Mouse (Mus musculus): ENCODE data around the gene Avpr1b. TPM values are rescaled to one million over a fixed set of nuclear protein-coding genes. Genes with fewer than 3 reads are reported as not detected.

The Avpr1b gene
- polyA plus RNA-seq, 1 experiment from 2014 or later, result not detected

DNA sequence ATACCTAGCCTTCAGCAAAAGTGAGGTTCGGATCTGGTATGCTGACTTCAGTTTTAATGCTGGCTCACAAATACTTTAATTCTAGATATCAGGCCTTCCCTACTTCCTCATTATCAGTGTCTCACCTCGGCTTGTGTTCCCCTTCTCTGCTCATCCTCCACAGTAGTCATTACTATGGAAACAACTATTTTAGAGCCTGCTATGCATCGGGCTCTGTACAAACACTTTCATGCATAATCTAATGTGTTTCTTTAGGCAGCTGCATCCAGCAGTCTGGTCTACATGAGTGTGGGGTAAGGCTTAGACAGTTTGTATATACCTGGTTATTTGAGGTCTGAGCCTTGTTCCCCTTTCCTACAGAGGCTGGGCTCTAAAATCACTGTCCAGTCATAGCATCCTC, 15.4 kb upstream of the Avpr1b start:
- WGBS, result 91% methylated on average over 3 of the region's 3 CpGs
- Histone ChIP-seq H3K4me2 (no peak overlapping the region), H3K9ac (no peak overlapping the region), H3K27me3 (no peaks in the 10 kb centered on the region), H3K36me3 (replicated peaks) (no peaks in the 10 kb centered on the region), H3K9me3 (no peaks in the 10 kb centered on the region), H3K27ac (no peak overlapping the region), H3K4me1 (no peaks in the 10 kb centered on the region), H3K4me3 (replicated peaks) (no peak overlapping the region)
- ATAC-seq (ENCODE audit: low FRiP score), result no peak

- no peak overlapping the region for H3K27ac ChIP-seq
- no peaks in the 10 kb centered on the region for H3K27me3 ChIP-seq
- no peak for ATAC-seq (ENCODE audit: low FRiP score)
- 89% methylated on average over 8 of the region's 8 CpGs for WGBS
- no peaks in the 10 kb centered on the region for H3K4me1 ChIP-seq
- H3K4me2 ChIP-seq, result no peak overlapping the region
- no peaks in the 10 kb centered on the region for H3K36me3 ChIP-seq (replicated peaks)
- H3K4me3 ChIP-seq (replicated peaks), result no peak overlapping the region
- H3K9me3 ChIP-seq, result no peaks in the 10 kb centered on the region
- H3K9ac ChIP-seq, result no peak overlapping the region
These were observed 12.2 kb upstream of the Avpr1b start for GRCm38 (mm10) chr1:131586836-131587235.

- Histone ChIP-seq H3K27ac (no peak overlapping the region), H3K27me3 (peaks cover 10% of the 10 kb centered on the region; the same call in 1 of the 2 replicates), H3K4me3 (replicated peaks) (no peak overlapping the region), H3K36me3 (replicated peaks) (no peaks in the 10 kb centered on the region), H3K4me2 (no peak overlapping the region), H3K9me3 (no peaks in the 10 kb centered on the region), H3K9ac (no peak overlapping the region), H3K4me1 (no peaks in the 10 kb centered on the region)
- 32% methylated on average over 11 of the region's 11 CpGs for whole genome bisulfite sequencing
- ATAC-seq (ENCODE audit: low FRiP score), result no peak
These were observed 1.3 kb downstream of the Avpr1b start for GRCm38 (mm10) chr1:131600314-131600713.

GRCm38 (mm10) chr1:131606719-131607118, 7.7 kb downstream of the Avpr1b start:
- H3K4me3 ChIP-seq (replicated peaks), result no peak overlapping the region
- no peaks in the 10 kb centered on the region for H3K27me3 ChIP-seq
- no peaks in the 10 kb centered on the region for H3K9me3 ChIP-seq
- ATAC-seq (ENCODE audit: low FRiP score), result no peak
- H3K4me2 ChIP-seq, result no peak overlapping the region
- no peak overlapping the region for H3K9ac ChIP-seq
- H3K4me1 ChIP-seq, result no peaks in the 10 kb centered on the region
- H3K27ac ChIP-seq, result no peak overlapping the region
- 95% methylated on average over 2 of the region's 2 CpGs for WGBS
- H3K36me3 ChIP-seq (replicated peaks), result no peaks in the 10 kb centered on the region

DNA sequence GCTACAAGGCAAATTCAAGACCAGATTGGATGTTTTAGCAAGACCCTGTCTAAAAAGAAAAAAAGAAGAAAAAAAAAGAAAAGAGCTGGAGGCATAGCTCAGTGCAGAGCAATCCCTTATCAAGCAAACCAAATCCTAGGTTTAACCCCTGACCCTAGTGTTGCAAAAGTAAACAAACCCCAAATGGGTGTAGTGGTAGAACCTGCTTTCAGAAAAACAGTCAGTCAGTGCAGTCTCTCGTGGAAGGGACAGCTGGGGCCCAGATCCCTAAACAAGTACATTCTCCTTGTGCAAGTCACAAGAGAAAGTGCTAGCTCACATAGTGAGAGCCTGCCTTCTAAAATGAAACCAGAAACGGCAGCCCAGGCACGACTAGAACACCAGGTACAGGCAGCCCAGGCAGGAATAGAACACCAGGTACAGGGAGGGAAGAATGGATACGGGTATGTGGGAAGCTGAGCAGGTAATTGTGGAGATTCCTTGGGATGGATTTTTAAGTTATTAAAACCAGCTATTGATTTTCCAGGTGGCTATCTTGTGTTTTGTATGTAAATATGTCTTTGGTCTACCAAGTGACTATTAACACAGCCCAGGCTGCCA, 13.6 kb downstream of the Avpr1b start:
- H3K9ac ChIP-seq, result no peak overlapping the region
- no peaks in the 10 kb centered on the region for H3K9me3 ChIP-seq
- no peak for ATAC-seq (ENCODE audit: low FRiP score)
- H3K4me3 ChIP-seq (replicated peaks), result no peak overlapping the region
- no peaks in the 10 kb centered on the region for H3K36me3 ChIP-seq (replicated peaks)
- H3K4me1 ChIP-seq, result no peaks in the 10 kb centered on the region
- no peak overlapping the region for H3K27ac ChIP-seq
- no peak overlapping the region for H3K4me2 ChIP-seq
- WGBS, result 66% methylated on average over 4 of the region's 4 CpGs
- H3K27me3 ChIP-seq, result no peaks in the 10 kb centered on the region

- H3K9me3 ChIP-seq, result no peaks in the 10 kb centered on the region
- no peaks in the 10 kb centered on the region for H3K4me1 ChIP-seq
- H3K27me3 ChIP-seq, result no peaks in the 10 kb centered on the region
- WGBS, result 84% methylated on average over 16 of the region's 16 CpGs
- no peak overlapping the region for H3K4me2 ChIP-seq
- H3K27ac ChIP-seq, result no peak overlapping the region
- ATAC-seq (ENCODE audit: low FRiP score), result 0 out of 2 replicates have a peak, but pooled peaks have one; percentile 51
- H3K4me3 ChIP-seq (replicated peaks), result no peak overlapping the region
- H3K9ac ChIP-seq, result no peak overlapping the region
- H3K36me3 ChIP-seq (replicated peaks), result no peaks in the 10 kb centered on the region
These were observed 14.5 kb downstream of the Avpr1b start for GRCm38 (mm10) chr1:131613361-131614133.

DNA sequence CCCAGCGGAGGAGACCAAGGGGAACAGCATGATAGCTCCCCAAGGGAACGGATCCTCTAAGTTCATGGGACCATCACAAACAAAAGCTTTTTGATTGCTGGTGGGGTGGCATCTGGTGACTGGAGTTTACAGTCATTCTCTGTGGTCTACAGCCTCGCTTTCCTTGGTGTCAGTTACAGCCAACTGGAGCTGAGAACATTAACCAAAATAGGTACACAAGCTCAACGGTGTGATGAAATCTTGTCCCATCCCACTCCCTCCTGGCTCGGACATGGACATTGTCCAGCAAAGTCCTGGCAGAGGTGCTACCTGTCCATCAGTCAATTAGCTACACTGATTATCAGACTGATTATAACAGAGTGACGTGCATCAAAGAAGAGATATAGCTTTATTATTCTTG, 15.6 kb downstream of the Avpr1b start:
- H3K27ac ChIP-seq, result no peak overlapping the region
- no peaks in the 10 kb centered on the region for H3K4me1 ChIP-seq
- H3K4me2 ChIP-seq, result no peak overlapping the region
- no peaks in the 10 kb centered on the region for H3K27me3 ChIP-seq
- H3K9me3 ChIP-seq, result no peaks in the 10 kb centered on the region
- no peak for ATAC-seq (ENCODE audit: low FRiP score)
- H3K9ac ChIP-seq, result no peak overlapping the region
- no peaks in the 10 kb centered on the region for H3K36me3 ChIP-seq (replicated peaks)
- H3K4me3 ChIP-seq (replicated peaks), result no peak overlapping the region
- 90% methylated on average over 6 of the region's 6 CpGs for WGBS

- Histone ChIP-seq H3K4me1 (no peaks in the 10 kb centered on the region), H3K9ac (no peak overlapping the region), H3K27ac (no peak overlapping the region), H3K27me3 (no peaks in the 10 kb centered on the region), H3K4me2 (no peak overlapping the region), H3K4me3 (replicated peaks) (no peak overlapping the region), H3K9me3 (no peaks in the 10 kb centered on the region), H3K36me3 (replicated peaks) (no peaks in the 10 kb centered on the region)
- 68% methylated on average over 1 of the region's 1 CpGs for WGBS
- ATAC-seq (ENCODE audit: low FRiP score), result no peak
These were observed 17.1 kb downstream of the Avpr1b start for GRCm38 (mm10) chr1:131616131-131616530.

DNA sequence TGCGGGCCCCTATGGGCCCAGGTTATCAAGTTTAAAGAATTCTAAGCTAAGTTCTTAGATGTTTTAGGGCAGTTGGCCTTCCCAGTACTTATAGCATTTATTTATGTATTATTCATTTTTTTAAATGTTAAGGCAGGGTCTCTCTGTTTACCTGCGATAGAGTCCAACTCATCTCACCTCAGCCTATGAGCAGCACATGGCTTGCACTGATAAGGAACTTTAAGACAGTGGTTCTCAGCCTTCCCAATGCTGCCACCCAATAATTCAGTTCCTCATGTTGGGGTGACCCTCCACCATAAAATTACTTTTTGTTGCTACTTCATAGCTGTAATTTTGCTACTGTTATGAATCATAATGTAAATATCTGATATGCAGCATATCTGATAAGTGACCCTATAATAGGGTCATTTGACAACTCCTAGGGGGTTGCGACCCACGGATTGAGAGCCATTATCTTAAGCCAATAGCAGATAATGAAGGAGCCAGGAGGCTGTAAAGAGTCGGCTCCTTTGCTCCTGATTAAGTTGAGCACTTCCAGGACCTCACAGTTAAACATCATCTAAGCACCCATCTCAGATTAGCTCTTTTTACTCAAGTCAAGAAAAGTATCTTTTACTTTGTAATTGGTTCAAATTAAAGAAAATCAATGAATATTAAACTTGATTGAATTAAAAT, 17.6 kb downstream of the Avpr1b start:
- Histone ChIP-seq H3K4me1 (no peaks in the 10 kb centered on the region), H3K4me3 (replicated peaks) (no peak overlapping the region), H3K4me2 (no peak overlapping the region), H3K27me3 (no peaks in the 10 kb centered on the region), H3K36me3 (replicated peaks) (no peaks in the 10 kb centered on the region), H3K9ac (no peak overlapping the region), H3K9me3 (no peaks in the 10 kb centered on the region), H3K27ac (no peak overlapping the region)
- 79% methylated on average over 5 of the region's 5 CpGs for WGBS
- ATAC-seq (ENCODE audit: low FRiP score), result no peak

DNA sequence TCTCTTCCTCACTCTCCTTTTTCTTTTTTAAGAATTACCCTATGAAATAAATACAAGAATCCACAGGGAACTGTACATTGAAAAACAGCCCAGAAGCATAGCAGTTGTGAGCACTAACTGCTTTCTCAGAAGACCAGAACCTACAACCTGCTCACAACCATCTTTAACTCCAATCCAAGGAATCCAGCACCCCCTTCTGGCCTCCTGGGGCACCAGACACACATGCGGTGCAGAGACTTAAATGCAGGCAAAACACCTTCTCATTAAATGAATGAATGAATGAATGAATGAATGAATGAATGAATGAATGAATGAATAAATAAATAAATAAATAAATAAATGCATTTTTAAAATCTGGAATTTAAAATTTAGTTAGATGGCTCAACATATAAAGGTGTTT, 19.5 kb downstream of the Avpr1b start:
- no peak overlapping the region for H3K9ac ChIP-seq
- no peaks in the 10 kb centered on the region for H3K36me3 ChIP-seq (replicated peaks)
- no peak overlapping the region for H3K4me2 ChIP-seq
- no peaks in the 10 kb centered on the region for H3K4me1 ChIP-seq
- no peaks in the 10 kb centered on the region for H3K27me3 ChIP-seq
- WGBS, result 88% methylated on average over 1 of the region's 1 CpGs
- ATAC-seq (ENCODE audit: low FRiP score), result no peak
- no peak overlapping the region for H3K27ac ChIP-seq
- H3K9me3 ChIP-seq, result no peaks in the 10 kb centered on the region
- H3K4me3 ChIP-seq (replicated peaks), result no peak overlapping the region

GRCm38 (mm10) chr1:131619348-131619747, 20.3 kb downstream of the Avpr1b start:
- Histone ChIP-seq H3K9me3 (no peaks in the 10 kb centered on the region), H3K36me3 (replicated peaks) (no peaks in the 10 kb centered on the region), H3K4me3 (replicated peaks) (no peak overlapping the region), H3K9ac (no peak overlapping the region), H3K4me1 (no peaks in the 10 kb centered on the region), H3K4me2 (no peak overlapping the region), H3K27ac (no peak overlapping the region), H3K27me3 (no peaks in the 10 kb centered on the region)
- 95% methylated on average over 7 of the region's 7 CpGs for WGBS
- ATAC-seq (ENCODE audit: low FRiP score), result no peak

DNA sequence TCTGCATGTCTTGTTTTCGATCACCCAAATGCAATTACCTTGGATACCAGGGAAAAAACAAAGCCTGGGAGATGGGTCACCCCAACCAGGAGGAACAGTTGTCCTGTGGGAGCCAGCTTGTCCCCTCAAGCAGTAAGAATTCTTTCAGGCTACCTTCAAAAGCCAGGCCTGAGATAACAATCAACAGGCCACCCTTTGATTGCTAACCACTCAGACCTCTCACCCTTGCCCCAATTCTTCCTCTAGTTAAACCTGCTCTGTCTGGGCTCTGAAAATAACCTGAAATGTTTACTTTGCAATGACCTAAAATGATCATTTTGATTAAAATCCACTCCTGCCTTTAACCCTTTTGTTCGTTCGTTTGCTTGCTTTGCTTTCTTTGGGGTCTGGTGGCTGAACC, 24.6 kb downstream of the Avpr1b start:
- no peak for ATAC-seq (ENCODE audit: low FRiP score)
- Histone ChIP-seq H3K36me3 (replicated peaks) (no peaks in the 10 kb centered on the region), H3K27me3 (no peaks in the 10 kb centered on the region), H3K4me1 (no peaks in the 10 kb centered on the region), H3K4me2 (no peak overlapping the region), H3K9ac (no peak overlapping the region), H3K4me3 (replicated peaks) (no peak overlapping the region), H3K9me3 (no peaks in the 10 kb centered on the region), H3K27ac (no peak overlapping the region)
- WGBS, result 93% methylated on average over 3 of the region's 3 CpGs
